Mouse (Mus musculus) ovary, postnatal 10 days (tissue): ENCODE measurements around the gene Tbx10.
"Not testable (repeated sequence)": the region's sequence is repeated elsewhere in the genome, so short reads cannot be mapped to it uniquely, and the experiment has no call there.

ENCODE experiments used
- DNase-seq: peaks from one replicate; pipeline ENCODE4 v3.0.0; 2022; ENCODE audit warnings: low spot score

Gene Tbx10

DNA sequence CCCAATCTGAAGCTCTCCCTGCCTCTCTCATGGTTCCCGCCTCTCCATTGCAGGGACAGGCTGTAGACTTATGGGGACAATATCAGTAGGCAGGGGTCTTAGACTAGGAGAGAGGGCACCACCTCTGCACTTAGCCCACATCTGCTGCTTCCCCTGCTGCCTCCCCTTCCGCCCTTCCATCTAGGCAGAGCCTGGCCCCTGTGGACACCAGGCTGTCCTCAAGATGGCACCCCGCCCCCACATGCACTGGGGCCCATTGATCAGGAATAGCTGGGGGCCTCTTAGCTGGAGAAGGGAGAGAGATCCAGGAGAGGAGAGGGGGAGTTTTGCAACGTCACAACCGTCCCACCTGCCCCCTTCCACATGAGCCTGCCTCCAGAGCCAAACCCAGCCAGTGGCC lies at the start of gene Tbx10:
Tbx10 (plus strand) TSS at position 337 of the 400 bp plus-strand sequence.
- DNase-seq, result no peak

DNA sequence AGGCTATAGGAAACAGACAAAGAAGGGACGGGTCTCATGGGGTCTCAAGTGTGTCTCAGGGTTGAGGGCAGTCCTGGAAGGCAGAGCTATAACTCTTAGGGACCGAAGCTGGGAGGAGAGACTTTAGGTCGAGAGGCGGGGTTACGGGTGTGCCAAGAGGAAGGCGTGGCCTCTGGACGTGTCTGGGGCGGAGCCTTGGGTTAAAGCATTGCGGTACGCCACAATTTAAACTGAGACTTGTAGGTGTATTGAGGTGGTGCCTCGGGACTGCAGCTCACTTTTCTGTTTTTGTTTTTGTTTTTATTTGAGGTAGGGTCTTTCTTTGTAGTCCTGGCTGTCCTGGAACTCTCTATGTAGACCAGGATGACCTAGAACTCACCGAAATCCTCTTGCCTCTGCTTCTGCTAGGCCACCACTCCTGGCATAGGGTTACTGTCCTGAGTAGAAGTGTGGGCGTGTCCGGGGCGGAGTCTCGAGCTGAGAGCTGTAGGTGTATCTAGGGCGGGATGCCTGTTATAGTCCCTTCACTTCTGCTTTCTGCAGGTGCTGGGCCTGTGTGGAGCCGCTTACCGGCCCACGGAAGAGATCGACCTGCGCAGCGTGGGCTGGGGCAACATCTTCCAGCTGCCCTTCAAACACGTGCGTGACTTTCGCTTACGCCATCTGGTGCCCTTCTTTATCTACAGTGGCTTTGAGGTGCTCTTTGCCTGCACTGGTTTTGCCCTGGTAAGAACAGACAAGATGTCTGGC lies 49.4 kb upstream of the Tbx10 start:
- DNase-seq, result no peak

- DNase-seq, result no peak
Observed at GRCm38 (mm10) chr19:3945872-3946564, 46.5 kb upstream of the Tbx10 start.

DNA sequence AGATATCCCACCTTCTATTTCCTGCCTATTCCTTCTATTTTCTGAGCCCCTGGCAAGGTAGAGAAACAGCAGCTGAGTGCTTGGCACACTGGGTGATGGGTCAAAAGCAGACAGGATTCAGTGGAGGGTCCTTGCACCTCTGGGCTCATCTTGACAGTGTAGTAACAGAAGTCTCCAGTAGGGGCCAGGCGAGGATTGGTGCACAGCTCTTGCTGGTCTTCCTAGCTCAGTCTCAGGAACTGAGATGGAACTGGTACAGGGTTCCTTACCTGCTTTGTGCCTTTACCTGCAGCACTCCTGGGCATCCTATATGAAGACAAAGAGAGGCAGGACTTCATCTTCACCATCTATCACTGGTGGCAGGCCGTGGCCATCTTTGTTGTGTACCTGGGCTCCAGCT lies 45.8 kb upstream of the Tbx10 start:
- peak; percentile 38 for DNase-seq

- DNase-seq, result no peak
Observed at GRCm38 (mm10) chr19:3947813-3948212, 44.7 kb upstream of the Tbx10 start.

DNA sequence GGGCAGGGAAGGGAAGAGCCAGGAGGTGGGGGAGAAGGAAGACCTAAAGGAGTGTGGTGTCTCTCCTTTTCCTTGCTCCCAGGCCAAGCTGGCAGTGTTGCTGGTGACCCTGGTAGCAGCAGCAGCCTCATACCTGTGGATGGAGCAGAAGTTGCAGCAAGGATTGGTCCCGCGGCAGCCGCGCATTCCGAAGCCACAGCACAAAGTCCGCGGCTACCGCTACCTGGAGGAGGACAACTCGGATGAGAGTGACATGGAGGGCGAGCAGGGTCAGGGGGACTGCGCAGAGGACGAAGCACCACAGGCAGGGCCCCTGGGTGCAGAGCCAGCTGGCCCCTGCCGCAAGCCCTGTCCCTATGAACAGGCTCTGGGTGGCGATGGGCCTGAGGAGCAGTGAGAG lies 44.0 kb upstream of the Tbx10 start:
- DNase-seq, result no peak

DNA sequence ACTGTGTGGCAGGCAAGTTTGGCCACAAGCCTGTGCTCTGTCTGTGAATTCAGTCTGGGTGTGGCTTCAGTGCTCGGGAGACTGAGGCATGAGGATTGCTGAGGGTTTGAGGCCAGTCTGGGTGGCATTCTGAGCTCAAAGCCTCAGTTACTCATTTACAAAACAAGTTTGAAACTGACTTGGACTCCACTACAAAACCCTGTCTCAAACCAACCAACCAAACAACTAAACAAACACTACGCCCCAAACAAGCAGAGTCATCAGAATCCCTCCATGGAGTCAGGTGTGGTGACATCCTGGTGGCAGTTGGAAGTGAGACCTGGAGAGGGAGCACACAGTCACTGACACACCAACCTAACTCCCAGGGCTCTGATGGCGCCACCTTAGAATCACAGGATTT lies 42.2 kb upstream of the Tbx10 start:
- DNase-seq, result no peak

DNA sequence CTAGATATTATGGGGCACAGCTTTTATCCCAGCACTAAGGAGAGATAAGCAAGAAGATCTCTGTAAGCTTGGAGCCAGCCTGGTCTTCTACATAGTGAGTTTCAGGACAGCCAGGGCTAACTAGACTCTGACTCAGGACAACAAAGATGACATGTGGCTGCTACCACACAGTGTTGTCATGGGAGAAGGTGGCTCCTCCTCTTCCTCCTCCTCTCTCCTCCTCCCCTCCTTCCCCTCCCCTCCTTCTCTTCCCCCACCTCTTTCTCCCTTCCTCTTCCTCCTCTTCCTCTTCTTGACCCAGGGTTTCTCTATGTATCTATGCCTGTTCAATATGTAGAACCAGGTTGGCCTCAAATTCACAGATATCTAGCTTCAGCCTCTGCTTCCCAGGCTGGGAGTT lies 41.1 kb upstream of the Tbx10 start:
- no peak for DNase-seq

GRCm38 (mm10) chr19:3952099-3952498 lies 40.5 kb upstream of the Tbx10 start:
- DNase-seq, result no peak

GRCm38 (mm10) chr19:3955033-3955432 lies 37.5 kb upstream of the Tbx10 start:
- no peak for DNase-seq

DNA sequence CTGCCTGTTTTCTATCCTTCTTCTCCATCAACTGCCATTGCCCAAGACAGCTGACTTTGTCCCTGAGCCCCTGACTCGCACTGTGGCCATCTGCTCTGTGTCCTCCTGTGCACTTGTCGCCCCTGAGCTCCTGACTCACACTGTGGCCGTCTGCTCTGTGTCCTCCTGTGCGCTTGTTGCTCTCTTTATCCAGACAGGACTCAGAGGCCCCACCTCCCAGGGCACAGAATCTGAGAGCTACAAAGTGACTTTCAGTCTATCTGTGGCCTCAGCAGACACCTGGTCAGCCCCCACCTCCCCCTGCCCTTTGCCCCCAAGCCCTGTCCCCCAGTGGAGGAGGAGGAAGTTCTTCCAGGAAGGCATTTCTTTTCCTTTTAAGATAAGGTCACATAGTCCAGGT lies 36.7 kb upstream of the Tbx10 start:
- DNase-seq, result no peak

DNA sequence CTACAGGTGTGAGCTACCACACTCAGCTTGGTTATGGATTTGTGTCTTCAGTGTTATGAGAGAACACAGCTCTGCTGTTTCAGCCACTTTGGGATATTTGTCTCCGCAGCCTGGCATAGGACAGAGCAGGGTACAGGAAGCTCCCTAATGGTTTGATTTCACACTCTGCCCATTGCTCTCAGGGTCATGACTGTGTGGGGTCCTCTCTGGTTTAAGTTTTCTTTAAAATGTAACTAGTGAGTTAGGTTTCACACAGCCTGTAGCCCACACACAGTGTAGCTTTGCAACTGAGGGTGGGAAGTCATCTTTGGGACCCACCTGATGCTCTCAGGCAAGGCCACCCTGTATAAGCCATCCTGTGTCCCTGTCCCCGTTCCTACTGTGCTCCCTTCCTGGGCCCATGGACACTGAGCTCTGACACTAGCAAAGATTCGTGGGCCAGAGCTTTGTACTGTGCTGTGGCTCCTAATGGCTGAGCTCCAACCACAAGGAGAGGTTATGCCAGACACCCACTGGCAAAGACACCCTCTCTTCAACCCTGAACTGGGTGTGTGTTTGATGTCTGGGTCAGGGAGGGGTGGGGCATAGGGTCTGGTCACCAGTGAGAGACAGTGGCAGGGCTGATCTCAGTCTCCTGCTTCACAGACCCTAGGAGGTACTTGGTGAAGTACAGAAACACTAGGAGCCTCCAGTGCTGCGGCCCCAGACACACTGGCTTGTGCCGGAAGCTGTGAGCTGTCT lies 35.1 kb upstream of the Tbx10 start:
- not testable (repeated sequence) for DNase-seq

- no peak for DNase-seq
Observed at GRCm38 (mm10) chr19:3958470-3958869, 34.1 kb upstream of the Tbx10 start, which contains the start of gene Aldh3b3. TSS of gene Aldh3b3 (plus strand) at chr19:3958645.

GRCm38 (mm10) chr19:3959030-3959429 lies 33.5 kb upstream of the Tbx10 start:
- DNase-seq, result no peak

GRCm38 (mm10) chr19:3960211-3960610 lies 32.3 kb upstream of the Tbx10 start:
- no peak for DNase-seq

- not testable (repeated sequence) for DNase-seq
Observed at GRCm38 (mm10) chr19:3961805-3962204, 30.7 kb upstream of the Tbx10 start.

GRCm38 (mm10) chr19:3962469-3962868 lies 30.1 kb upstream of the Tbx10 start:
- DNase-seq, result no peak

DNA sequence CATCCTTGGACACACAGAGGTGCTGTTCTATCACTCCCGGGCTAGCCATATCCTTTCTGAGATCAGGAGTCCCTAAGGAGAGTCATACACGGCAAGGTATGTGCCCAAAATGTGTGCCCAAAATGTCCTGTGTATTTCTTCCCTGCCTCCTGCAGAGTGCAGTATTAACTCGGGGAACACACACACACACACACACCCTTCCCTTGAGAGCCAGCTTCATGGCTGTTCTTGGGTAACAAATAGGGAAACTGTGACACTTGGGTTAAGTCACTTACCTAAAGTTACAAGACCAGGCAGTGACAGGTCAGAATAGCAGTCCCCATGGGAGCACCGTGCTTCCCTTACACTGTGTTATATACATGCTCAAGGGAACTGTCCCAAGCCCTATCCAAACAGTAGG lies 28.5 kb upstream of the Tbx10 start:
- DNase-seq, result no peak

DNA sequence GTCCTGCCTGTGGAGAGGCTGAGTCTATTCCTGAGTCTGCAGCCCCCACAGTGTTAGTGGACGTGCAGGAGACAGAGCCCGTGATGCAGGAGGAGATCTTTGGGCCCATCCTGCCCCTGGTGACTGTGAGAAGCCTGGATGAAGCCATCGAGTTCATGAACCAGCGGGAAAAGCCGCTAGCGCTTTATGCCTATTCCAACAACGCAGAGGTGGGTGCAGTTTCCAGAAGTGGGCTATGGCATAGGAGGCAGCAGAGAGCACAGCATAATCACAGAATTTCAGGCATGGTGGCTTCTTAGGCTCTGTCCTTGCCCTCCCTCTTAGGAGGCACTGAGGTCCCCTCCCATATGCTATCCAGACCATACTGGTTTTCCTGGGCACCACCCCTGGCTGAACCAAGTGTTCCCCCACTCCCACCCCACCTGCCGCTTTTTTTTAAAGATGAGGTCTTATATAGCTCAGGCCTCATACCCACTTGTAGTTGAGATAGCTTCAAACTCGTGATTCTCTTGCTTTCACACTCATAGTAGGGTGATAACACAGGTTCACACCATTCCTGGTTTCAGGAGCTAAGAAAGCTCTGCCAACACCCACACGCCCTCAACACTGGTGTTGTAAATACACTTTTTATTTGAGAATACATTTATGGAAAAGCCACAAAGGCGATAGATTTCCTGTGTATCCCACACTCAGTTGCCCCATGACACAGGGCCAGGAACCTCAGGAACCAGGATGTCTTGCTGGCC lies 26.0 kb upstream of the Tbx10 start:
- DNase-seq, result no peak

DNA sequence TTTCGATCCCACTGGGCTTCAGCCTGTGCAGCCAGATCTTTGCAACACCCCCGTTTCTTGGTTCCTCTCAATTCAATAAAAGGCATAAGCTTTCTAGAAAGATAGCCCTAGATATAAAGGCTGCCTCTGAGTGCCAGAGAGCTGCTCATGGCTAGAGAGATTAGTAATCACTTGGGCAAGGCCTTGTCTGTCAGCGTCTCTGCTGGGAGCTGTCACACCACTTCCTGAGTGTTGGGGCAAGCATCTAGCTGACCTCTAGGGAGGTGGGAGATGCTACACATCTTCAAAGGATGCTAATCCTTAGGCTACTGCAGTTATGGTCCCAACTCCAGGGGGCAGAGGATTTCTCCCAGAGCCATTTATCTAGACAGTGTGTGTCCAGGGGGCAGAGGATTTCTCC lies 25.3 kb upstream of the Tbx10 start:
- DNase-seq, result no peak

DNA sequence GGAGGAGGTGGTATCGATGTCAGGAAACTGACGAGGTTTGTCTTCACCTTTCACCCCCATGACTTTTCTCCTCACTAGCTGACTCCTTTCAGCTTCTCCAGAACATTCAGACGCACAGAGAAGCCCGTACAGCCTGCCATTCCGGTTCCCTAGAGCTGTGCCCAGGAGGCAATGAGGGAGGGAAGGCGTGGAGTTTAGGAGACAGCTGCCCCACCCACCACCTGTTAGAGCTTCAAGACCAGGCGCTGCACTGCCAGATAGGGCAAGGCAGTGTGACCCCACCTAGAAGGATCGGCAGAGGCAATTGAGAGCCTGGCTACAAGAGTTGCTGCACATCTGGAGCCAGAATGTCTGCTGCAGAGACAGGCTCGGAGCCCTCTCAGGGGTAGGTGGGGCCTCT lies 20.3 kb upstream of the Tbx10 start, which contains the start of gene Aldh3b2:
Aldh3b2 (plus strand) TSS at position 100 of the 400 bp plus-strand sequence.
- no peak for DNase-seq

DNA sequence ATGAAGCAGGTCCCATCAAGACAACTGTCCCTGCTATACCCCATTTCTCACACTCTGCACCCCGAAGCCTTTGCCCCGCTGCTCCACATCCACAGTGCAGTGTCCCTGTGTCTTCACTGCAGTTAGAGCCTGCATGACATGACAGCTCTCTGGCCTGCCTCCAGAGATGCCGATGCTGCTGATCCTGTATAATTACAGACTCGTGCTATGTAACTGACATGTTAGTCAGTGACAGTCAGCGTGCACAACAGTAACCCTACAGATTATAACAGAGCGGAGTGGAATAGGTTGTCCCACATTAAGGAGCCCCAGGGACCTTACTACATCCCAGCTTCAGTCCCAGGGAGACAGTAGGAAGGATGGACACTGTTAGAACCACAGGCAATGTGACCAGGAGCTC lies 17.9 kb upstream of the Tbx10 start:
- not testable (repeated sequence) for DNase-seq
